Mouse (Mus musculus) CH12.LX (cell line): ENCODE data around the gene Grcc10. TPM values are rescaled to one million over a fixed set of nuclear protein-coding genes. Genes with fewer than 3 reads are reported as not detected.

ENCODE experiments used
- DNase-seq: peaks from one replicate; pipeline ENCODE4 v3.0.0-alpha.2; 2013; ENCODE audit errors: extremely low read depth
- H3K27ac ChIP-seq: 2 replicates; pipeline ENCODE4 v1.5.1; 2012; ENCODE audit warnings: low read depth, mild to moderate bottlenecking, control low read depth, moderate library complexity; ENCODE audit not compliant: insufficient read depth
- H3K27me3 ChIP-seq: replicated peaks from 2 replicates; pipeline ENCODE3; 2012; ENCODE audit warnings: inconsistent platforms
- H3K36me3 ChIP-seq, 2 experiments: replicated peaks in 1 of 2; 2 replicates each; pipeline versions ENCODE3 to v1.6.1; 2012; ENCODE audit warnings: inconsistent platforms in 1 of 2, low read length in 1 of 2, mild to moderate bottlenecking in 1 of 2, mixed read lengths in 1 of 2, moderate library complexity in 1 of 2; ENCODE audit not compliant: control insufficient read depth in 1 of 2, insufficient read depth in 1 of 2
- H3K4me1 ChIP-seq, 2 experiments: 2 replicates each; pipeline ENCODE4 v1.6.1; 2012; ENCODE audit warnings: inconsistent platforms in 1 of 2, moderate library complexity in 1 of 2; ENCODE audit not compliant: insufficient read depth in 2 of 2, control insufficient read depth in 1 of 2
- H3K4me2 ChIP-seq: 2 replicates; pipeline ENCODE4 v1.6.1; 2012; ENCODE audit warnings: low read depth, mild to moderate bottlenecking, control low read depth; ENCODE audit not compliant: poor library complexity, insufficient read depth, severe bottlenecking
- H3K4me3 ChIP-seq, 3 experiments: fragments of 150-350 bp in 1 of 3; sonication (generic) in 1 of 3; replicated peaks in 1 of 3; 2 replicates each; pipeline versions ENCODE3 to v1.5.1; 2011 to 2012; ENCODE audit warnings: low read depth in 2 of 3, low read length in 2 of 3, mild to moderate bottlenecking in 2 of 3, moderate library complexity in 2 of 3, control low read depth in 1 of 3, improper control_type of control experiment in 1 of 3, inconsistent platforms in 1 of 3, mixed read lengths in 1 of 3; ENCODE audit not compliant: poor library complexity in 1 of 3
- H3K79me2 ChIP-seq: replicated peaks from 2 replicates; pipeline ENCODE4 v1.6.1; 2012; ENCODE audit warnings: mild to moderate bottlenecking, moderate library complexity; ENCODE audit not compliant: control insufficient read depth, poor library complexity, insufficient read depth, severe bottlenecking; ENCODE audit errors: extremely low read depth
- H3K9ac ChIP-seq: 2 replicates; pipeline ENCODE4 v1.6.1; 2012; ENCODE audit warnings: low read depth, mild to moderate bottlenecking, control low read depth, moderate library complexity; ENCODE audit not compliant: insufficient read depth
- H3K9me3 ChIP-seq: replicated peaks from 2 replicates; pipeline ENCODE3; 2012; ENCODE audit warnings: low read length, inconsistent platforms, mixed read lengths
- BHLHE40 ChIP-seq: IDR thresholded peaks from 2 replicates; pipeline ENCODE4 v1.6.1; 2011; ENCODE audit warnings: mild to moderate bottlenecking, low read depth, low read length, improper control_type of control experiment
- CHD1 ChIP-seq: IDR thresholded peaks from 2 replicates; pipeline ENCODE4 v1.6.1; 2012; ENCODE audit warnings: low read depth, low read length, improper control_type of control experiment, inconsistent platforms
- CHD2 ChIP-seq: IDR thresholded peaks from 2 replicates; pipeline ENCODE4 v1.6.1; 2011; ENCODE audit warnings: low read length, improper control_type of control experiment
- CTCF ChIP-seq, 2 experiments: IDR thresholded peaks in 1 of 2; conservative IDR thresholded peaks in 1 of 2; 2 replicates each; pipeline ENCODE4 v1.5.1; 2011 to 2012; ENCODE audit warnings: low read depth in 2 of 2, low read length in 2 of 2, improper control_type of control experiment in 1 of 2, inconsistent platforms in 1 of 2, mild to moderate bottlenecking in 1 of 2, moderate library complexity in 1 of 2
- E2F4 ChIP-seq: IDR thresholded peaks from 2 replicates; pipeline ENCODE4 v1.6.1; 2011; ENCODE audit warnings: low read depth, low read length, improper control_type of control experiment; ENCODE audit not compliant: insufficient replicate concordance
- ELF1 ChIP-seq: IDR thresholded peaks from 2 replicates; pipeline ENCODE4 v1.6.1; 2014; ENCODE audit warnings: low read depth, mild to moderate bottlenecking, inconsistent platforms, low read length, improper control_type of control experiment
- ETS1 ChIP-seq: conservative IDR thresholded peaks from 2 replicates; pipeline ENCODE4 v1.6.1; 2012; ENCODE audit warnings: low read depth, mild to moderate bottlenecking, inconsistent platforms, low read length, improper control_type of control experiment, moderate library complexity
- GABPA ChIP-seq: IDR thresholded peaks from 2 replicates; pipeline ENCODE4 v1.6.1; 2012; ENCODE audit warnings: low read depth, low read length, improper control_type of control experiment, inconsistent platforms; ENCODE audit not compliant: insufficient replicate concordance
- IRF4 ChIP-seq: IDR thresholded peaks from 2 replicates; pipeline ENCODE4 v1.6.1; 2014; ENCODE audit warnings: low read depth, mild to moderate bottlenecking, inconsistent platforms, low read length, improper control_type of control experiment
- JUN ChIP-seq: IDR thresholded peaks from 2 replicates; pipeline ENCODE4 v1.6.1; 2011; ENCODE audit warnings: low read depth, mild to moderate bottlenecking, low read length, improper control_type of control experiment, moderate library complexity; ENCODE audit not compliant: insufficient read depth
- JUND ChIP-seq: conservative IDR thresholded peaks from 2 replicates; pipeline ENCODE4 v1.6.1; 2011; ENCODE audit warnings: low read depth, low read length, improper control_type of control experiment
- KAT2A ChIP-seq: IDR thresholded peaks from 2 replicates; pipeline ENCODE4 v1.6.1; 2012; ENCODE audit warnings: low read length, improper control_type of control experiment, inconsistent platforms; ENCODE audit not compliant: insufficient replicate concordance
- MAX ChIP-seq: IDR thresholded peaks from 2 replicates; pipeline ENCODE4 v1.6.1; 2011; ENCODE audit warnings: low read length, improper control_type of control experiment
- MAZ ChIP-seq: IDR thresholded peaks from 2 replicates; pipeline ENCODE4 v1.6.1; 2012; ENCODE audit warnings: low read depth, mild to moderate bottlenecking, inconsistent platforms, low read length, improper control_type of control experiment, moderate library complexity
- MEF2A ChIP-seq: IDR thresholded peaks from 2 replicates; pipeline ENCODE4 v1.6.1; 2014; ENCODE audit warnings: low read depth, mild to moderate bottlenecking, inconsistent platforms, low read length, improper control_type of control experiment, borderline replicate concordance
- MXI1 ChIP-seq: IDR thresholded peaks from 2 replicates; pipeline ENCODE4 v1.6.1; 2011; ENCODE audit warnings: mild to moderate bottlenecking, low read depth, low read length, improper control_type of control experiment
- MYC ChIP-seq: IDR thresholded peaks from 2 replicates; pipeline ENCODE4 v1.6.1; 2011; ENCODE audit warnings: low read depth, mild to moderate bottlenecking, improper control_type of control experiment, low read length
- NELFE ChIP-seq: IDR thresholded peaks from 2 replicates; pipeline ENCODE4 v1.6.1; 2011; ENCODE audit warnings: low read depth, low read length, improper control_type of control experiment
- NRF1 ChIP-seq: IDR thresholded peaks from 2 replicates; pipeline ENCODE4 v1.6.1; 2014; ENCODE audit warnings: low read depth, mild to moderate bottlenecking, inconsistent platforms, low read length, improper control_type of control experiment, moderate library complexity
- POLR2A ChIP-seq: IDR thresholded peaks from 2 replicates; pipeline ENCODE4 v1.6.1; 2011; ENCODE audit warnings: low read depth, mild to moderate bottlenecking, improper control_type of control experiment, low read length
- SIN3A ChIP-seq: IDR thresholded peaks from 2 replicates; pipeline ENCODE4 v1.6.1; 2012; ENCODE audit warnings: low read length, improper control_type of control experiment, inconsistent platforms
- SMC3 ChIP-seq: IDR thresholded peaks from 2 replicates; pipeline ENCODE4 v1.6.1; 2011; ENCODE audit warnings: low read depth, low read length, improper control_type of control experiment
- USF1 ChIP-seq: IDR thresholded peaks from 2 replicates; pipeline ENCODE4 v1.6.1; 2014; ENCODE audit warnings: low read depth, mild to moderate bottlenecking, inconsistent platforms, low read length, improper control_type of control experiment
- USF2 ChIP-seq: conservative IDR thresholded peaks from 2 replicates; pipeline ENCODE4 v1.6.1; 2011; ENCODE audit warnings: low read depth, low read length, improper control_type of control experiment
- ZMIZ1 ChIP-seq: IDR thresholded peaks from 2 replicates; pipeline ENCODE4 v1.6.1; 2012; ENCODE audit warnings: low read depth, mild to moderate bottlenecking, inconsistent platforms, low read length, improper control_type of control experiment
- ZNF384 ChIP-seq: IDR thresholded peaks from 2 replicates; pipeline ENCODE4 v1.6.1; 2012; ENCODE audit warnings: low read depth, low read length, improper control_type of control experiment, inconsistent platforms
- dilution Hi-C: fragments of 300-500 bp; cut with MboI; formaldehyde crosslinking; loops from 2 replicates; pipeline ENCODE4 v1.14.3; 2020; ENCODE audit warnings: low sequenced_read_pairs; ENCODE audit not compliant: extremely low pct_unique_long_range_greater_than_20kb, extremely low pct_ligation_motif_present
- in situ Hi-C: fragments of 300-500 bp; cut with MboI; formaldehyde crosslinking; loops from 3 replicates; pipeline ENCODE4 v1.14.3; 2019; ENCODE audit warnings: low sequenced_read_pairs, low pct_ligation_motif_present, low pct_unique_long_range_greater_than_20kb, mixed read lengths
- polyA plus RNA-seq: library from polyadenylated mRNA; unstranded; fragments of >175 nt; gene quantifications from 2 replicates; pipeline ENCODE4 v1.2.1, GENCODE M21; 2012; ENCODE audit warnings: low read depth; ENCODE audit not compliant: insufficient read length
- total RNA-seq, 2 experiments: library from RNA; depleted of rRNA; stranded (reverse); fragments of 300-350 nt in 1 of 2; fragments of >200 nt in 1 of 2; gene quantifications; 2 replicates each; pipeline ENCODE4 v1.2.3; 2012 to 2014

The Grcc10 gene
- total and polyA plus RNA-seq, 3 experiments = 64.3 to 197 (median 88.4) TPM

DNA sequence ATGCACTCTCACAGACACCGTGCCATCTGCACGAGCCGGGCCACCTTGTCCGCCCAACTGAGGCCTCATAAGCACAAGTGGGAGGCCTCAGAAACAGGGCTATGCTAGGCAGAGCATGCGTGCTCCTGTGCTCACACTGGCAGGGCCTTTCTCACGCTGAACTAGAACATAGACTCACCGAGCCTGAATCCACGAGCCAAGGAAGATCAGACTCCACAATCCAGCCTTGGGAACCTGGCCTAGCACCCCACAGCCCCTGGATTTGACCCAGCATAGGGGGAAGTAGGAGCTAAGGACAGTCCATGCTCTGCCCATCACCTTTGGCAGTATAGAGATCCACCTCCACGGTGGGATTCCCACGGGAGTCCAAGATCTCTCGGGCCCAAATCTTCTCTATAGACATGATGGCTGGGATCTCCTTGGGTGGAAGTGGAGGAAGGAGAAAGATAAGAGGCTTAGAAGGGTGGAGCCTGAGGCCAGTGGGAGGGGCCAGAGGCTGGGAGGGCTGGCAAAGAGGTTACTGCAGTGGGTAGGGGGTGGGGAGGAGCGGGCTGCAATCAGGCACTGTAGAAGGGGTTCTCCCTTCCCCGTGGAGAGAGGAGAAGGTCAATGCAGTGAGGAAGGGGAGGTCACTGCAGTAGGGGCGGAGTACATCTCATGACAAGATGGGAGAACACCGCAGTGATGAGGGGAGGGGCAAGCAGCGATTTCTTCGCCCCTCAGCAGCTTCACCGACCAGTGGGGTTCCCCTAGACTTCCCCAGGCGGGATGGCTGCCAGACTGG lies 26.9 kb upstream of the Grcc10 start:
- peak; percentile 43; the same call in 1 of the 2 replicates for TF ChIP-seq CHD2
- 0 out of 2 replicates have a peak, but pooled peaks have one; percentile 28 for TF ChIP-seq SIN3A
- no peak for TF ChIP-seq MYC
- no peak for TF ChIP-seq USF1
- no peak for TF ChIP-seq E2F4
- TF ChIP-seq MEF2A = no peak
- TF ChIP-seq BHLHE40 = no peak
- TF ChIP-seq NRF1 = peak; percentile 30; the same call in 1 of the 2 replicates
- no peak for TF ChIP-seq CTCF (conservative IDR thresholded peaks at IDR 0.05 in 1 of 2, IDR thresholded peaks at IDR 0.05 in 1 of 2; ENCODE audit: low read depth in 2 of 2, low read length in 2 of 2)
- TF ChIP-seq KAT2A = no peak
- peak; percentile 26; the same call in 1 of the 2 replicates for TF ChIP-seq ZMIZ1
- peak; percentile 82 for TF ChIP-seq MAZ
- TF ChIP-seq ELF1 = peak; percentile 30; the same call in 1 of the 2 replicates
- TF ChIP-seq USF2 = no peak
- peak; percentile 35 for TF ChIP-seq ETS1
- TF ChIP-seq SMC3 = no peak
- no peak for TF ChIP-seq NELFE
- H3K4me3 ChIP-seq = peak overlapping the region; percentile 67 to 98 (median 88)
- H3K9me3 ChIP-seq = no peaks in the 10 kb centered on the region
- H3K4me1 ChIP-seq = peaks cover 7 to 33% of the 10 kb centered on the region in 2 experiments
- DNase-seq = peak; percentile 89
- in situ Hi-C loops (no loop called here), dilution Hi-C loops (no loop called here)
- peak overlapping the region; percentile 86 for H3K9ac ChIP-seq
- H3K4me2 ChIP-seq = peak overlapping the region; percentile 80
- H3K36me3 ChIP-seq = peaks cover 21 to 42% of the 10 kb centered on the region in 2 experiments
- H3K27ac ChIP-seq = peak overlapping the region; percentile 76
- H3K79me2 ChIP-seq = no peaks in the 10 kb centered on the region
- H3K27me3 ChIP-seq = peaks cover 10% of the 10 kb centered on the region

- peaks cover 7 to 33% of the 10 kb centered on the region in 2 experiments for H3K4me1 ChIP-seq
- peak overlapping the region; percentile 63 for H3K9ac ChIP-seq
- H3K27ac ChIP-seq = peak overlapping the region; percentile 34
- TF ChIP-seq MXI1 = no peak
- no peak for TF ChIP-seq GABPA
- no peak for TF ChIP-seq IRF4
- no peak for TF ChIP-seq KAT2A
- no peak for TF ChIP-seq POLR2A
- TF ChIP-seq JUN = no peak
- no peak for TF ChIP-seq MAZ
- TF ChIP-seq CTCF (conservative IDR thresholded peaks at IDR 0.05 in 1 of 2, IDR thresholded peaks at IDR 0.05 in 1 of 2; ENCODE audit: low read depth in 2 of 2, low read length in 2 of 2) = no peak
- TF ChIP-seq BHLHE40 = no peak
- no peak for TF ChIP-seq ZNF384
- no peak for TF ChIP-seq SIN3A
- no peak for TF ChIP-seq MYC
- no peak for TF ChIP-seq MAX
- TF ChIP-seq JUND = no peak
- no peak for TF ChIP-seq CHD1
- TF ChIP-seq CHD2 = no peak
- TF ChIP-seq, all 38 proteins: peak for 0
- dilution Hi-C loops (no loop called here), in situ Hi-C loops (no loop called here)
- no peaks in the 10 kb centered on the region for H3K9me3 ChIP-seq
- H3K79me2 ChIP-seq = no peaks in the 10 kb centered on the region
- H3K36me3 ChIP-seq = peaks cover 26 to 48% of the 10 kb centered on the region in 2 experiments
- peaks cover 10% of the 10 kb centered on the region for H3K27me3 ChIP-seq
- no peak for DNase-seq
- H3K4me3 ChIP-seq = peak overlapping the region; percentile 57 to 98 (median 67)
- H3K4me2 ChIP-seq = peak overlapping the region; percentile 80
Measured at GRCm38 (mm10) chr6:124767536-124767919, 26.4 kb upstream of the Grcc10 start.
